Mouse (Mus musculus): ENCODE data around the gene Lmbrd2.
"Not testable (repeated sequence)": the region's sequence is repeated elsewhere in the genome, so short reads cannot be mapped to it uniquely, and the experiment has no call there.

The Lmbrd2 gene

DNA sequence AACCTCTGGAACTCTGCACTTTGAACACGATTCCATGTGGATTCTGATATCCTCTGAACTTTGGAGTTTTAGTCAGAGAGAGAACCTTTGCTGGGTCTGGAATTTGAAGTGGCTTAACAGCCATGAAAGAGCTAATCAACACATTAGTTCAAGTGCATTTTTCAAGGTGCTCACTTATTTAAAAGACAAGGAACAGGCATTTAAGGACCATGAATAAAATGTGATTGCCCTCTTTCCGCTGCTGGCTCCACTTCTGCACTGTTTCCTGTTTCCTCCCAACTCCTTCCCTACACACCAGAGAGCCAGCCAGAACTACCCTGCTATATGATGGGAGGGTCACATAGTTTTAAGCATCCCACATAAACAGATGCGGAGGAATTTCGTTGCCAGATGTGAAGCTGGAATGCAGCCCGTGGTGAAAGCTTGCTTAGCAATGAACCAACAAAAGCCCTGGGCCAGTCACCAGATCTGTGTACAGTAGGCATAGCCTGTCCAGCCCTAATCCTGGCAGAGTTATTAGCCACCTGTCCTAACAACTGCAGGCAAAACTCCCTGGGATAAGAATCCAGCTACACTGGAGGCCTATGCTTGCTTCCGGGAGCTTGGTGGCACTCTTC, 5.4 kb upstream of the Lmbrd2 start:
- DNase-seq, result no peak

GRCm38 (mm10) chr15:9139447-9139846, 903 bp upstream of the Lmbrd2 start:
- peak; percentile 25 for DNase-seq

- DNase-seq, result no peak
Observed at GRCm38 (mm10) chr15:9140684-9141171, 378 bp downstream of the Lmbrd2 start.

- no peak for DNase-seq
Observed at GRCm38 (mm10) chr15:9155325-9155724, 15.0 kb downstream of the Lmbrd2 start, which contains the start of gene Skp2. Gene Skp2, minus strand, starts transcription at chr15:9155425.

- no peak for DNase-seq
Observed at GRCm38 (mm10) chr15:9162557-9163070, 22.3 kb downstream of the Lmbrd2 start.

- DNase-seq, result no peak
Observed at GRCm38 (mm10) chr15:9164125-9164524, 23.8 kb downstream of the Lmbrd2 start.

DNA sequence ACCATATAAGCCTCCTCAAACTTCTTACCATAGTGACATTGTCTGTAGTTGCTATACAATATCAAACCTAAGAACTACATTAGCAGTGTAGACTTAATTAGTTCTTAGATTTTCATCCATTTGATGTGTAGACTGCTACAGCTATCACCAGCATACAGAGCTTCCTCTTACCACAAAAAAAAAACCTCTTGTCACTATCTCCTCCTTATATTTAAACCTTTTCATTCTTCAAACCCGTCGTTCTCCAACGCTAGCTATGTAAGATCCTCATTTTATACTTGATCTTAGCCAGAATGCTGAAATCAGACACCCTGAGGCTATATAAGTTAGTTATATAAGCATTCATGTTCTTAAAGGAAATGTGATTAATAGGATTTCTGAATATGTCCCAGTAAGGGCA, 36.7 kb downstream of the Lmbrd2 start:
- no peak for DNase-seq

DNA sequence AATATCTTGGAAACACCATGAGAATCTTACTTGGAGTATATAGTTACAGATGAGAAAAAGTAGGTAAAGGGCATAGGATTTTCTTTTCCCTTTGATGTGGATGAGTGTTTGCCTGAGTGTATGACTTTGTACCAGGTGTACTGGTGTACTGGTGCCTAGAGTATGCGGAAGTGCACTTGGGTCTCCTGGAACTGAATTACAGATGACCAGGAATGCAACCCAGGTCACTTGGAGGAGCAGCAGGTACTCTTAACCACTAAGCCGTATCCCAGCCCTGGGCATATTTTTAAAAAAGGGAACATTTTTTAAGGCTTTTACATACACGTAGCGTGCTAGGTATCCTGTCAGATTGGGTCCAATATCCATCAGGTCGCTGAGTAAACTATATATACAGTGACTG, 43.6 kb downstream of the Lmbrd2 start:
- no peak for DNase-seq

DNA sequence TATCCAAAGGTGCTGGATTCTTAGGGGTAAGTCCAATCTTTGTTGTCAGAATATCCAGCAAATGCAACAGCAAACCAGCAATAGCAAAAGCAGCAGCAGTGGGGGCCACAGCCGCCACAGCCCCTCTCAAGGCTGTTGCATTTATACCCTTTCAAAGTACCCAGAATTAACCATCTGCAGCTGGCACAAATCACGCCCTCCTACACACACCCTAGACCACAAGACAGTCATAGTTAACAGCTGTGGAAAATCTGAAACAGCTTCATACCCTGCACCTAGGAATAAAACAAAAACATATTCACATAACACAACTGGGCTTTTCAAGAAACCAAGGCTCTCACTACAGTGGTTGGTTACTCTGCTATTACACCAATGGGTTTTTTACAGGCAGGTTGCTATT, 49.4 kb downstream of the Lmbrd2 start:
- DNase-seq, result no peak

- DNase-seq, result not testable (repeated sequence)
Observed at GRCm38 (mm10) chr15:9192685-9193084, 52.3 kb downstream of the Lmbrd2 start.

GRCm38 (mm10) chr15:9198421-9198820, 58.1 kb downstream of the Lmbrd2 start:
- no peak for DNase-seq

- no peak for DNase-seq
Observed at GRCm38 (mm10) chr15:9211891-9212290, 71.5 kb downstream of the Lmbrd2 start.

DNA sequence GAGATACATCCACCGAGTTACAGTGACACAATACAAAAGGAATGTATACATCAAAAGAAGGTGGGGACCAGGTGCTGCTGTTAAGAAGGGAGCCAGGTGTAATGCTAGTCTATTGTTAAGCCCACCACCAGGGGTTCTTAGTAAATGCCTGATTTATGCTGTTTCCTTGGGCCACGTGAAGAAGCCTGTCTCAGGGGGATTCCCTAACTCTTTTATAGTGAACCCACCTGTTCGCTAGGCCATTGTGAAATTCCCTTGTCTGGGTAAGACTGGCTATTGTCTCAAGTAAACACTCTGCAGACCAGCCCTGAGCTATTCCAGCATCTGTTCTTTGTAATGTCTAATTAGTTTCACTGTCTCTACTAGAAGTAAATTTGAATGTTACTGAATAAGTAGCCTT, 72.7 kb downstream of the Lmbrd2 start:
- DNase-seq, result not testable (repeated sequence)

- DNase-seq, result not testable (repeated sequence)
Observed at GRCm38 (mm10) chr15:9213431-9213830, 73.1 kb downstream of the Lmbrd2 start.

DNA sequence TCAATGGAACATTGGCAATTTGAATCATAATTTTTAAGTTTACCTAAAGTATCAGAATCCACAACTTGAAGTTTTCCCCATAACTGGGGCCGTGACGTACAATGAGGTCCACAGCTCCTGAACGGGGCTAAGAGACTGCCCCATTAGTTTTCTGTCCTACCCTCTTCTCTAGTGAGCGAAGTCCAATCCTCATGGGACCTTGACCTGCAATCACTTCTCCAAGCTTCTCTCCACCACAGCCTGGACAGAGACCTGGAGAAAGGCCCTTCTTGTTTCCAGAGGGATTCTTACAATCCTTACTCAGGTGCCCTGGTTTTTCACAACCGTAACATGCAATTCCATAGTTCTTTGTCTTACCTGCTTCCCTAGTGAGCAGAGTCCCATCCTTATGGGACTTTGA, 76.1 kb downstream of the Lmbrd2 start:
- no peak for DNase-seq

- not testable (repeated sequence) for DNase-seq
Observed at GRCm38 (mm10) chr15:9230917-9231316, 90.6 kb downstream of the Lmbrd2 start.

DNA sequence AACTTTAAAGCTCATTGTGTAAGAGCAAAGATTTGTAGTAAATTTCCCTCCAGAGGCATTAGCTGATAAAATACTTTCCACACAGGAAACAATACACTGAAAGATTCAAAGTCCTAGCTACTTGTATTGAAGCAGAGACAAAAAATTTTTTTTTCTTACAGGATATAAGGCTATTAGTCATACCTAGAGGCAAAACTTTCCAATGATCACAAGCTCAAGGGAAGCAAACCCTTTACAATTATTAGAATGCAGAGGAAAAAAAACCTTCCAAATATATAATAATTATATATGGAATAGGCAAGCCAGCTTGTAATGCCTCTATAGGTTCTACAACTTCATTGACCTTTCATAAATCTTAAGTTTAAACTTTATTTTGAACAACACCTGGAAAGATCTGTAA, 106.0 kb downstream of the Lmbrd2 start:
- DNase-seq, result no peak
